Mouse (Mus musculus) retina, postnatal 7 days (tissue): ENCODE measurements around the gene Pappa2.
A peak's percentile ranks its signal among the peaks of the same experiment; 100 is the strongest.

Experiments used
- DNase-seq: peaks from one replicate; pipeline ENCODE4 v3.0.0-alpha.2; 2012; ENCODE audit warnings: low read depth, low spot score

Gene Pappa2

DNA sequence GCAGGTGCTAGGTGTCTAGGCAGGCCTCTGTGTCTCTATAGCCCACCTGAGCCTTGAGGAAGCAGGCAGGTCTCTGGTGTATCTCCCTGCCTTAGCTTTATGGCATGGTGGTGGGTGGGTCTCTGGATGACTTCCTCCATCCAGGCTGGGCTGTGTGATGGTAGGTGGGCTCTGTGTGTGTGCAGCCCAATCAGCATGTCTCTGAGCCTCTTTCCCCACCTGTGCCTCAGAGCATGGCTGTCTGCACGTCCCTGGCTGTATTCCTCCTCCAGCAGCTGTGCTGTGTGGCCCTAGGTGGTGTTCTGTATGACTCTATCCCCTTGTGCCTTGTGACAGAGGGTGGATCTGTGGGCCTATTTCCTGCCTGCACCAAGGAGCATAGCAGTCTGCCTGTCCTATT, at the start of gene Pappa2:
Pappa2 (minus strand) TSS at position 101 of the 400 bp plus-strand sequence.
- DNase-seq: no peak

DNA sequence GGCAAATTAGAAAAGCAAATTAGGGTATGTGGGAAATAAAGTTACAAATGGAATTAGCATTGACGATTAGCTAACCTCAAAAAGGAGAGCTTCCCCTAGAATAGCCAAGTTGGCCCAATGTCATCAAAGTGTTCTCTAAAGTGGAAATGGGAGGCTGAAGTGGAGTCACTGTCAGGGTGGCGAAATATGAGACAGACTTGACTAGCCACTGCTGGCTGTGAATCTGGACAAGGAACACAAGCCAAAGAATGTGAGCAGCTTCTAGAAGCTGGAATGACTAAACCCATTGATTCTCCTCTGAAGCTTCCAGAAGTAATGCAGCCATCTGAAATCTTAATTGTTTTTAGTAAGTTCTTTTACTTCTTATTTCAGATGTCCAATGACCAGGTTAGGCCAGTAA, 48.8 kb upstream of the Pappa2 start:
- DNase-seq: no peak

DNA sequence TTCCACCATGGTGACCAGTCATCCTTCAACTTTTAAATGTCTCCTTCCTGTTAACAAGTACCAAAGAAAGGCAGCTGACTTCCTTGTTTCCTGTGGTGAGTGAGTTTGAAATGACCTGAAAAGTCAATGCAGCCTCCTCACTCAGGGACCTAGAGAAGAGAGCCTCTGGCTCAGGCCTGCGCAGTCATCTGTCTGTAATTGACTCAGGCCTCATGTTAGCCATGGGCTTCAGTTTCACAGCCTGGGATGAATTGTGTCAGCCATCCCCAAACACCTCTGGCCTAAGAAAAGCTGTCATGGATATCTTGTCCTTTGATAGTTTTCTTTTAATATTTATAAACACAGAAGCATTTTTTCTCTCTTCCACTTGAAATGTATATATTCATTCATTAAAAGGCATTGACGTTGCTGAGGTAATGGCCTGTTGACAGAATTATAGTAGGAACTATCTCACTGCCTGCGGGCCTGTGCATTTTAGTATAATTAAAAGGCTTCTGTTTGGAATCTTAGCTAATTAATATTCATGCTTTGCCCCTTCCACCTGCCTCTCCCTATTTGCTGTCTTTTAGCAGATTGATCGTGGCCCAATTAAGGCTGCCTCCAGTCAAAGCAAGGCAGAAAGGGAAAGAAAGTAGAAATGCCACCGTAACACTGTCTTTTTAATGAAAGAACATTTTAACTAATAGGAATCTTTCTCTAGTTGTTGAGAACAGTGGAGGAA, 34.8 kb upstream of the Pappa2 start:
- no peak for DNase-seq

DNA sequence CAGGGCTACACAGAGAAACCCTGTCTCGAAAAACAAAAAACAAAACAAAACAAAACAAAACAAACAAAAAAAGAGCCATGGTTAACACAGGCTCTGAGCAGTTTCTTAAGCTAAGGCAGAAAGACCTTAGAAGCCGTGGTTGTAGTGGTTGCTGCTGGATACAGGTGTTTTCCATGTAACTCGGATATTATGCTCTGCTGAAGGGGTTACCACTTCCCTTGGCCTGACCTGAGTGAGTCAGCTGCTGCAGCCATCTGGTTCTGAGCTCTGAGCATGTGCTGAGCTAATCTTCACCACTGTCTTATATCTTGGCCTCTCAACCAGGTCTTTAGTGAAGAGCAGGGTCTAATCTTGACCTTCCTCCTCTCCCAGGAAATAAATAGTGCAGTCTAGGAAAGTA, 6.8 kb upstream of the Pappa2 start:
- no peak for DNase-seq

DNA sequence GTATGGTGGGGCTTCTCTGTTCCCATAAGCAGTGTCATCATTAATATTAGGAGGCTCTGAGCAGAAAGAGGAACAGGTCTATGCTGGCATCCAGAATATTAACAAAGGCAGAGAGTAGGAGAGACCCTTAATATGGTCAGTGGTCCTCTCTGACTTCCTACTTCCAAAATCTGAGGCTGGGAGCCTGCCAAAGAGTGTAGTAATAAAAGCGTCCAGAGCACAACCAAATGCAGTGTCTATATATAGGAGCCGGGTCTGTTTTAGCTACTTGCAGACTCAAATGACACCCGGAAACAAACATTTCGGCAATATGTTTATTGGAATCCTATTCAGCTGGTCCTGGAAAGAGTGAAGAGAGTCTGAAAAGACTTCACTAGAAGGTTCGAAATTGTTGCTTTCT, 17.9 kb downstream of the Pappa2 start:
- DNase-seq: no peak

DNA sequence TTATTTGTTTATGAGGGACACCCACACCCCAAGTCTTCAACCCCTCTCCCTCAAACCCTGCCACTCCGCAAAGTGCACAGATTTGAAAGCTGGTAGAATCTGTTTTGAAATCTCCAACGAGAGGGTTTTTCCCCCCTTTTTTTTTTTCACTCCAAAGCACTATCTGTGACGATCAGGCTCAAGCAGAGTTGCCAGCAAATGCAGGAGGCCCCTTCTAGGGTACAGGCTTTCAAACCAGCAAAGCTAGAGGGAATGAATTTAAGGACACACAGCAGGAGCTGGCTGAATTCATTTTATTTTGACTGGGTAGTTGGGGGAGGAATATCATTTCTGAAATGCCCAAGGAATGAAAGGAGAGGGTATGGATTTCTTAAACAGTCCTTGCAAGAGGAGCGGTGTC, 19.3 kb downstream of the Pappa2 start:
- DNase-seq: no peak

DNA sequence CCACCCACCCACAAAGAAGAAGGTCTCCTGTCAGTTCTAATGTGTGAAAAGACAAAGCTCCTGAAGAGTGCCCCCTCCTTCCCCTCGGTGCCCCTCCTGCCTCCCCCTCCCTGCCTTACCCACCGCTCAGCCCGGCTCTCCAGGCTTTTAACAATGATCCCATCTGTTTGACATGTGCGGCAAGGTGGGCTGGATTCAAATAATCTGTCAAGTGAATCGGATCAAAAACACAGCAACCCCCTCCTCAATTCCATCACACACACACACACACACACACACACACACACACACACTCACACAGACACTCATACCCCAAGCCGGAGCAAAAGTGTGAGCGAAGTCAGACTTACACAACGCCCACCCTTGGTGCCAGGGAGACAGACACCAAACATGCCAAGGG, 19.7 kb downstream of the Pappa2 start:
- DNase-seq: no peak

DNA sequence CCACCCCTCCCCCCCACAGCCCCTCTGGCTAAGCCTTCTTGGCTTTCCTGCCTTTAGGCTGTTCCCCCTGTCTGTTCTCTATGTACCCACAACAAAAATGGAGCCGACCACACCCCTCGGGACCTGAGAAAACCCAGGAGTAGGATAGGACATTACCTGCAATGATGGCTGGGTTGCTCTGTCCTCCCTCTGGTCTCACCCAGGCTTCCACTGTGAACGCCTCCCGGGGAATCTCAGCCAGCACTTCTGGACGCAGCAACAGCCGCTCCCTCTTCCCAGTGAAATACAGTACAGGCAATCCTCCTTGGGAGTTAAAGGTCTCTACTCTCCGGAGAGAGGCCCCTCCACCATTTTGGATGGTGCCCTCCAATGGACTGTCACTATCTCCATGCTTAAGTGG, 23.9 kb downstream of the Pappa2 start:
- no peak for DNase-seq

DNA sequence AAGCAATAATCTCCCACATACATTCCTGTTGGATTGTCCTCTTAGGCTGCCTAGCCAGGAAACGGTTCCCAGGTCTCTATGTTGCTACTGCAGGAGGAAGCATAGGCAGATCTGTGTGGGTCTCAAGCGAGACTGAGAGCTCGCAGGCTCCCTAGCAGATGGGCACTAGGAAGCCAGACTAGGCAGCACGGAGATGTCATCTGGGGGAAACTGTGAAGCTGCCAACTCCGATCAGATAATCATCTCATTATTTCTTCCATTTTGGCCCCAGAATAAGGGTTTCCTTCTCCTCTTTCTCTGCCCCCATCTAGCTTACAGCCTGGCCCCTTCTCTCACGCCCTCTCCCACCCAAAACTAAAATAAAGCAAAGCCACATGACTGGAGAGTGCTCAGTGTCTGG, 25.5 kb downstream of the Pappa2 start:
- no peak for DNase-seq

DNA sequence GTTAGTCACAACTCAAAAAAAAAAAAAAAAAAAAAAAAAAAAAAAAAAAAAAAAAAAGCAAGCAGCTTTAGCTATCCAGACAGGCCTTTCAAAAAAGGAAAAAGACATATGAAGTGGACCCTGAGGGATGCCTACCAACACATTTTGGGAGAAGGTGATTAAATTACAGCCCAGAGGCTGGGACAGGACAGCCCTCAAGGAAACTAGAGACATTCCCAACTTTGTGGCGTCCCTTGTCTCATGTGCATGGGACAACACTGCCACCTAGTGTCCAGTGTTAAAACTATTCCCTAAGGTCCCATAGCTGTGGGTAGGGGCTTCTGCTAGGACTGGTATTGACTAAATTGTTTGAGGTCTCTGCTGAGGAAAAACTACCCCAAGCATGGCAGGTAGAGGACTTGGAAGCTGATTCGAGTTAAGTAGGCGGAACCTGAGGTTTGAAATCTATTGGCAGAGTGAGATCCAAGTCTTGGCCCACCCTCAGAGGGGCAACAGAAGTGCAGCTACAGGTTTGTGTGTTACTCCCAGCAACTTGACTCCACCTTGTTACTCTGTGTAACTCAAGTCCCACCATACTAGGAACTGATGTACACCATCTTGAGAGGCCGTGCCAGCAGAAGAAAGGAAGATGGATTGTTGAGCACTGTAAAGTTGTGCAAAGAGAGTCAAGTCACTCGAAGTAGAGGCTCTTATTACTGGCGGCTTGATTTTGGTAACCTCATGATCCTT, 26.6 kb downstream of the Pappa2 start:
- peak; percentile 60 for DNase-seq

DNA sequence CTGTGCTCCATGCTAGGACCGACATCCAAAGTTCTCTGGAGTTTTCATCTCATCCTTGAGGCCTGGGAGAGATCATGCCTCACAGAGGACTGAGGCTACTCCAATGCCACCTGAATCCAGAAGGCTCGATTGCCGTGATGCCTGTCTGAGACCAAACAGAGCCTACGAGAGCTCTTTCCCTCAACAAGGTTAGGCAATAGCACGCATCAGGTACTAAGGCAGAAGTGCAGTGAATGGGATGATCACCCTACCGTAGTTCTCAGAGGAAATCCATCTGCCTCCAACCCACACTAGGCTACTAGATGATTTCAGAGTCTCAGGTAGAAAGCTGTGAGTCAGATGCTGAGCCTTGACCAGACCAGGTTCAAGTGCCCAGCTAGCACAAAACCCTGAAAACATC, 31.2 kb downstream of the Pappa2 start:
- DNase-seq: no peak

DNA sequence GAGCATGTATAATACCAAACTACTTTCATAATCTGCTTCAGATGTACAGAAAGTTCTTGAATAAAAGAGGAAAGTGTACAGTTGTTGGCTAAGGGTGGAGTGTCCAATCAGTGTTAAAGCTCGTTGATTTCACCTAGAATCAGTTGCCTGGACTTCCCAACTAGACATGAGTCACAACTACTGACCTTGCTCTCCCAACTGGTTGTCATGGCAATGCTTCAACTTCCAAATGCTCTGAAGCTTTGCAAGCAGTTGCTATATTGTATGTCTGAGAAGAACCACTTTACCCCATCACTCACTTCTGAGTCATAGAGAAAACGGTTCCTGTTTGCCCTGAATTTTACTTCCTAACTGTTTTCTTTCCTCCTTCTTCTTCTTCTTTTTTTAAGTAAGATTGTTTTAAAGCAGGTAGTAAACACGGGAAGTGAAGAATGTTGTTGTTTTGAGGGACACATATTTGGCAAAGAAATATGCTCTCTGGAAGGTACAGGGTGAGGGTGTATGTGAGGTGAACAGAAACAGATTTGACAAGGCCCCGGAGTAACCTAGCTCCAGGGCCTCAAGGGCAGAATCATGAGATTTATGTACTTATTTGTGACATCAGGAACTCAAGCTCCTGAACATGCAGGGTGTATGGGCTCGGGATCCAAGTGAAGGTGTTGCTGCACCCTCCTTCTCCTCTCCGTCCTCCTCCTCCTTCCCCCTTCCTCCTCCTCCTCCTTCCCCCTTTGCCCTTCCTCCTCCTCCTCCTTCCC, 32.1 kb downstream of the Pappa2 start:
- DNase-seq: no peak

DNA sequence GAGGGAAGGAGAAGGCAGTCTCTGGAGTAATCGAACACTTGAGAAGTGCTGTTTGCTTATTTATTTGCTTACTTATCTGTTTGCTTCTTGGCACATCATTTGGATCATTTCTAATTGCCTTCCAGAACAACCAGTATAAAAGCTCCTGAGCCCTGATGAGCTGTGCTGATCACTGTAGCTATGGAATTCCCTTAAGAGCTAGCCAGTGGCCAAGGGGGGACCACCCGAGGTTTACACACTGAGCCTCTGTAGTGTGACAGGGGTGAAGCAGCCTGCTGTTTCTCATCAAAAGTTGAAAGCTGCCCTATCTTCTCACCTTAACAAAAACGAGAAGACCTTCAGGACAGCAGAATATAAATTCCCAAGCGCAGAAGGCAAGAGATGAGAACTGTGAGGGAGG, 35.4 kb downstream of the Pappa2 start:
- no peak for DNase-seq

DNA sequence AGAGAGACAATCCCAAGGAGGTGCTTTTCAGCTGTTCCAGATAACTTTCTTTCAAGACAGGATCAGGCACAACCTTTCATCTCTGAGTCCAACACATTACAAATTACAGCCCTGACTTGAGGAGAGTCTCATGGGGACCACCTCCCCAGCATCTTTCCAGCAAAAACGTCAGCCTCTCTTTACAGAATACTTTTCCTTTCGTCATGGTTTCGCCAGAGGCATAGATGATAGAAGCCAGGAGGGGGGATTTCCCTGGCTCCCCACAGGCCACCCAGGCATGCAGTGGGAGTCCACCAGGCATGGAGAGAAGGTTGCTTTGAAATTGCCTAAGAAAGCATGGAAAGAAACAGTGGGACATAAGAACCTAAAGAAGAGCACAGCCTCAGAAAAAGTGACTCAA, 37.4 kb downstream of the Pappa2 start:
- no peak for DNase-seq

DNA sequence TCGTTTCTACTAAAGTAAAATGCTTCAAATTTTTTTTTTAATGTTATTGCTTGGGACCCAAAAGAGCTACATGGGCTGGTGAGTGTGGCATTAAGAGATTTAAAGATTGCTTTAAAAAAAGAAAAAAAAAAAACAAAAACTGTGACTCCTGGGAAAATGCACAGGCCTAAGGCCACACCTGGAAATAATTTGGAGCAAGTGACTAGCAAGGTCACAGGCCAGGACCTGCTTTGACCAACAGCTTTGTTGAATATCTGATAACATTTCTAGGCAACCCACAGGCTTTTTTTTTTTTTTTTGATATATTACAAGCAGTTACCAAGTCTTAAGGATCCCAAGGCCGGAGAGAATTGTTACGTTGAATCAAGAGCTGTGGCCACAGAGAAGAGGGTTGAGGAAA, 39.3 kb downstream of the Pappa2 start:
- DNase-seq: no peak

DNA sequence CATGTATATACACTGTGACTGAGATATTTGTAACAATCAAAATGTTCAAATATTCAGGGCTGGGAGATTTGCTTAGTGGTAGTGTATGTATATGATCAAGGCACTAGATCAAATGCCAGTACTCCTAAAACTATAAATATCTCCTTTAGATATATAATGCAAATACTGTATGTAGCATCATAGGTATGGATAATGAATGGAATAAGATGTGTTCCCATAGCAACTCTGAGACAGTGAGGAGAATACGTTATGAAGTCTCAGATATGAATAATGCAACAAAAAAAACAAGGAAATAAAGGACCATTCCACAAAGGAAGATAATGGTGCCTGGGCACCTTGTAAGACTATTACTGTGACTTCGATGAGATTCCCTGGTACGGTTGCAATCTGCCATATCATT, 45.8 kb downstream of the Pappa2 start:
- no peak for DNase-seq

DNA sequence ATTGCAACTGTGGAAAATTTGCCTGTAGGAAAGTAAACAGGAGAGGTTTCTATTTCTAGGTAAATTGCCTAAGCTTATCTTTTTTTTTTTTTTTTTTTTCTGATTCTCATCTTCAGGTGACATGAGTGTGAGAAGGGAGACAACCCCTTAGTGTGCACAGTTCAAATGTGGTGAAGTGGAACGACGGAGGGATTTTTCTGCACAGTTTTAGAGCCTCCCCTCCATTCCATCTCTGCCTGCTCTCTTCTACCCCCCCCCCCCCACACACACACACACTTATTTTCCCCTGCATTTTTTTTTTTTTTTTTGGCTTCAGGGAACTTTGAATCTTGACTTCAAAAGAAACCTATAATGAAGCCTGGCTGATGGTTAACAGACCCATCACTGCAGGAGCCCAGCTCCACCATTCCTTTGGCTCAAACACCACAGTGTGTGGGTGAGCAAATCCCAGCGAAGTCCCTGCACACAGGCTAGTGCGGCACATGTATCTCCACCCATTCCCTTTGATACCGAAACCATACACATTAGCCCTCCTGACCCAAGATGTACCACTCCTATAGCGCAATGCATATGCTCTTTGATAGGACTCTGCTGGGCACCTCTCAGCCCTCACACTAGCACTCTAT, 49.0 kb downstream of the Pappa2 start:
- DNase-seq: no peak

DNA sequence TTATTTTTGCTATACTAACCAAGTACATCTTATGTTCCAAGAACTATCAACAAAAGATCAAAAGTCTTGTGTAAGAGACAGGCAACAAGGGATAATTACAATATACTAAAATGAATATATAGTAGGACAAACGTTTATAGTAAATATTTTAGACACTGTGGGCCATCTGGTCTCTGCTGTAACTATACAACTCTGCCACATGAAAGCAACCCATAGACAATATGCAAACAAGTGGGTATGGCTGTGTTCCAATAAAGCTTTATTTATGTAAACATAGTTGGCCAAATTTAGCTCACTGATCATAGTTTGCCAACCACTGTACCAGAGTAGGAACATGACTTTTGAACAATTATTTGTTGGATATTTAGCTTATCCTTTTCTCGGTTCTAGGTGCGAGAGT, 50.9 kb downstream of the Pappa2 start:
- DNase-seq: no peak

DNA sequence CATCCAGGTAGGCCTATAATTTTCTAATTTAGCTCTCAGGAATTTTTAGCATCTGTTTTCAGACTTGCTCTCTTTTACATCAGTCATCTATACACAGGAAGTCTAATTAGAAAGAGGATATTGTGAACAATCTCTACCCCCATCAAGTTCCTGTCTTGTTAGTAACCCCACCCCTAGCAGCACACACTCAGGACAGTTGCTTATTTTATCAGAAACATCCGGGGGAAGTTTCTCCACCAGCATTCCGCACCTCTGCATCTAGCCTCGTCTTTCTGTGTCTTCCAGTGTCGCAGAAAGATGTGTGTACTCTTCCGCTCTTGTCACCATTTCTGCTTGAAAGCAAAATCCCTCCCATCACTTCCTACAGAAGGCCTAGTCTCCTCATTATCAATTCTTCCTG, 59.8 kb downstream of the Pappa2 start:
- no peak for DNase-seq

DNA sequence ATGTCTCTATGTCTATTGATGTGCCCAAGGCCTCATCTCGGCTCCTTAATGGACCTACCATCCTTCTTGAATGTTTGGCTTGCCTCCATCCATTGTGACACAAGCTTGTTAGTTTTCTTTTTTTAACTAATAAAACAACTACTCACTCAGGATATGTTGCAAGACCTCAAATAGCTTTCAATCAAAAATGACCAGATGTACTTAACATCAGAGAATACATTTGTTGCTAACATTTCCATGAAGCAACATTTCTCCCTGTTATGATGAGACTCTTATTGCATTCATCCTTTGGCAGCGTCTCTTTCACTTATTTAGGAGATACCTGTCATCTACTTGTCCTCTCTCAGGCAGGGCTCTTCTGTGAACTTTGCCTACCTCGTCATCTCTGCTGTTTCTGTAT, 61.4 kb downstream of the Pappa2 start:
- DNase-seq: no peak

DNA sequence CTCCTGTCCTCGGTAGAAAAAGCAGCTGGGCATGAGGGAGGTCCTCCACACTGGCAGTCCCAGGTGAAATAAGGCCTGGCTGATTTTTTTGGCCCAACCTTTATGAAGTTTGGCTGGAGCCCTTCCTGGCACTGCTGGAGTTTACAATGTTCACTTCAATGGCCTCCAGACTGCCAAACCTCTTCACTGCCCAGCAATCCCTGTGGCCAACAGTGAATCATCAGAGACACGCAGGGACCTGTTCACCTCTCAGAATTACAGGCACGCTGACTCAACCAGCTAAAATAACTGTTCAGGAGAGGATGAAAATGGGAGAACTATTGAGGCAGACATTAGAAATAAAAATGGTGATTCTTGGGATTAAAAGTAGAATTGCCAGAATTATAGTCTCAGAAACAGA, 63.2 kb downstream of the Pappa2 start:
- no peak for DNase-seq

DNA sequence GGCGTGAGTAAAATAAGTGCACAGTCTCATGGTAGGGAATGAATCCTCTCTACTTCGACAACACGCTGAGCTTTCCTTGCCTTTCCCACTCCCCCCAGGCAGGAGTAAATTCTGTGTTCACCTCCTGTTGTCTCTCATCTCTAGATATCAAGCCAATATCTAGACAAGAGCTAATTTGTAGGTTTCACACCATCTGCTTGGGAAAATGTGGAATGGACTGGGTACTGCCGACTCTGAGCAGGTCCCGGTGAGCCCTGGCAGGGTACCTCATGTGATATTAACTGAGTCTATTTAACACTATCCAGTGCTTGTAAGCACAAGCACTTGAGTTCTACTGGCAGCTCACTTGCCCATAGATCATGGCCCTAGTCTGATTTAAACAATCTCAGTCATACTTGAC, 64.7 kb downstream of the Pappa2 start:
- no peak for DNase-seq
